Mouse (Mus musculus): ENCODE data around the gene Hnrnpc.

DNA sequence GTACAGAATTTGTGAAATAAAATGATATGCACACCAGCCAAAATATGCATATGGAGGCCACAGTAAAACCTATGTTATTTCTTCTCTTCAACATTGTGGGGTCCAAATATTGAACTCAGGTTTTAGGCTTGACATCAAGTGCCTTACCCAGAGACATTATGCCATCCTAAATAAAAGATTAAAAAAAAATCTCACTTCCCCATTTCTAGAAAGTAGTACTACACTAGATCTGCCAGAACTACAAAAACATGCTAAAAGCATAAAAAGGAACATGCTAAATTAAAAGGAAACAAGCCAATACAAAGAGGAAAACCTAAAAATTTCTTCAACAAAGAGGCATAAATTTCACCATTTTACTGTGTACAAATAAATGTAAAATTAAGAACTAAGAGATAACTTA lies 20.7 kb downstream of the Hnrnpc start:
- TF ChIP-seq CTCF (IDR thresholded peaks at IDR 0.05; ENCODE audit: low read depth) (no peak), EP300 (IDR thresholded peaks at IDR 0.05; ENCODE audit: low read depth) (no peak)

Measured in liver, embryonic 14.5 days (tissue).